Mouse (Mus musculus) gastrocnemius, adult 8-10 months (tissue): Measurements from ENCODE around the gene Dpp4. TPM values are rescaled to one million over a fixed set of nuclear protein-coding genes. Genes with fewer than 3 reads are reported as not detected.

Source experiments
- DNase-seq, 2 experiments: peaks; one replicate each; pipeline ENCODE4 v3.0.0; 2022; ENCODE audit warnings: low spot score in 2 of 2
- total RNA-seq, 4 experiments: library from RNA; stranded (reverse); gene quantifications; 2 replicates each; pipeline ENCODE4 v1.2.4; 2022

The Dpp4 gene
- total RNA-seq, 4 experiments from 2014 or later, result 2.0 to 3.4 (median 2.2) TPM

DNA sequence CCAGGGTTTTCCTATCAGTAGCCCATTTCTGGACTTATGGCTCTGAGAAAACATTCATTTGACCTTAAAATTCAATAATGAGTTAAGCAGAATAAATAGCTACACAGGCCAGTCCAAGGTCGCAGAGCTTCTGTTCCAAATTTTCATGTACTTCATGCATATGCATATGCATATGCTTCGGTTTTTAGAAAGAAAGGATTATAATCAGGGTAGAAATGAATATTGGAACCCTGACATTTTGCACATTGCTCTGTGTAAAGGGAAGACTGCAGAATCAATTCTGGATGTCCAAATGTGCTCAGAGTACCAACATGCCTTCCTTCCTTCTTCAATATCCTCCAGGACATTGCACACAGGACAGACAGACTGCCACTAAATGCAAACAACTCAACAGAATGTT, 104.6 kb downstream of the Dpp4 start:
- DNase-seq, result no peak

DNA sequence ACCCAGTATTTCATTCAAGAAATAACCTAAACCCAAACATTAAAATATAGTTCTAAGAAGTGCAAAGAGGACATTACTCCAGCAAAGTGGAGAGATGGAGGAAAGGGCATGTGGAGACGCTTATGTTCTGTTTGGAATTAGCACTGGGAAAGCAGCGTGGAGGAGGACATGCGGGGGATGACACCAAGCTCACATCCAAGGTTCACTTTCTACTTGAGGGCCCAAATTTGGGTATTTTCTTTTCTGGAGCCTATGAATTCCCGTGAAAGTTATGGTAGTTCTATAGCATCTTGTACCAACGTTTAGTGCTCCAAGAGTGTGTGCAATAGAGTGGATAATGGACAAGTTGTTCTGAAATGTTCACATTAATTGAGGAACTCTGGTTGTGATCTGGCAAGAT, 105.1 kb downstream of the Dpp4 start:
- no peak for DNase-seq

DNA sequence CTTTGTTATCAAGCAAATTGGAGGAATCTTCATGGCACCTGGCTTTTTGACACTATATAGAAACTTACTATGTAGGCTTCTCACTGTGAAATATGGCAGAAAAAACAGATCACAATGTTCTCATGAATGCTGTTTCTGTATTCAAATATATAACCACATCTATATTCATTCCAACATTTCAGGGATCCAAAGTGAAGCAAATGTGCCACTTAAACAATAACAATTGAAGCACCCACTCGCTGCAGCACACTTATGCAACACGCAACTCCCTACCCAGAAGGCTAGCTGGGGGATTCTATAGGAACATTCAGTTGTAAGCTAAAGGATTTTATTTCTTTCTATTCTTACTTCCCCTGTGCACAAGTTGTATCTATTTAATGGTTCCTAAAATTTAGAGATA, 110.3 kb downstream of the Dpp4 start:
- DNase-seq, result no peak

DNA sequence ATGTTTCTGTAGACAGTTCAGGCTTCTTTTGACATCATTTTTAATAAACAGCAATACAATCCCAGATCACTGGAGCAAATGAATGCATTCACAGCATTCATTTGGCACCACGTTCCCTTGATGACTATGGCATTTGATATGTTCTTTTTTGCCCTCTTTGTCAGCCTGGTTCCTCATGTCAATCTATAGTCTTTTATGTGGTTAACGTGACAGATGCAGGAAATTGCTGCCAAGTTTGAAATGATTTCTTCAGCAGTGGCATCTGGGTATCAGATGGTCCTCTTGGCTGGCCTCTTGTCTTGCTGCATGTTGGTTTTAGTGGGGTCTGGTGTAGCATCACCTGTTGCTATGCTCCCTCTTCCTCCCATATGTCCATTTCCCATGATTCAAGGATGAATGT, 118.2 kb downstream of the Dpp4 start:
- DNase-seq, result no peak

DNA sequence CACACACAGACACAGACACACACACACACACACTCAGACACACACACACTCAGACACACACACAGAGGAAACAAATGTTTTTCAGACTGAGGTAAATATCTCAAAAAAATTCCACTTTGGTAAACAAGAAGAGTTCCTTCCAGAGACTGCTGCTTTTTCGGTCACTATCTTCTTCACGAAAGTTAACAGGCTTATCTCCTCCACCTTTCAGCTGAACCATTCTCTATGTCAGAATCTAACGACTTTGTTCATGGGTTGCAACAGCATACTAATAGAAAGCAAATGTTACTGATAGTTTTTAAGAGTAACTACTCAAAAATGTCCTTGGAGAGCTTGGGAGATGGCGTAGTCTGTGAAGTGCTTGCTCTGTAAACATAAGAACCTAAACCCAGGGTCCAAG, 124.5 kb downstream of the Dpp4 start:
- DNase-seq, result no peak

DNA sequence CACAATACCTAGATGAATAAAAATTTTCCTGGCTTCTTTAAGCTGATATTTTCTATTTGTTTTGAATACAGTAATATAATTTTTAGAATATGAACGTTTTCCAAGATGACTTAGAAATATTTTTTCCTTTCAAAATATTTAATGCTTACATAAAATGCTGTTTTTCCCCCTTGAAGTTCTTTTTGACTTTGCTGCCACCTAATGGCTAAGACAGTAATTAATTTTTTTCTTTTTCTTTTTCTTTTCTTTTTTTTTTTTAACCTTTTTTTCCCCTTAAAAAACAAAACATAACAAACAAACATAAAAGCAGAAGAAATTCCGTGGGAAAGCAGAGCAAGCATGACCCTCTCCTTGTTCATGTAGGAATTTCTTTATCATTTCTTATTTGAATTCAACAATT, 126.2 kb downstream of the Dpp4 start:
- DNase-seq, result no peak

DNA sequence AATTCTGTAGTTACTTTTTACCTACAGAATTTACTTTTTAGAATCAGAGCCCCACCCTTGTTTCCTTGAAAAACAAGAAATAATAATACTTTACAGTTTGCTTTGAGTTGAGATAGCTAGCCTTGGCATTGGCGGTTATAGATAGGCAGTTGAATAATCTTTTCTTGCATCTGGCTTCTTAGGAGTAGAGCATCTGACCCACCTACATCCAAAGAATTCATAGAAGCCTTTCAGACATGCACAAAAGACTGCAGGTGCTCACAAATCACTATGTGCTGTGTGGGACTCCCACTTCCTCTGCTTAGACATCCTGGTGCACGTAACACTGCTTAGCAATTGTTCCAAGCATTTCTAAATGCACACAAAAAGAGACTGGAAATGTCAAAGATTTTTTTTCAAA, 127.0 kb downstream of the Dpp4 start:
- no peak for DNase-seq

Other genes starting within 250 kb of the Dpp4 start
- gene Gcg, start 71.4 kb upstream of the Dpp4 start, total RNA-seq, result not detected
- gene Fap, start 161.8 kb upstream of the Dpp4 start, total RNA-seq, result 1 to 10 TPM; 2.4 to 4.9 (median 4.1) TPM
- 1 to 10 TPM; 2.5 to 3.5 (median 2.9) TPM for gene Ifih1, start 234.0 kb upstream of the Dpp4 start, total RNA-seq